Mouse (Mus musculus): ENCODE measurements at regions not wholly inside any gene's neighbourhood (a gene's known extent, or its start where the extent isn't known, plus 50 kb on each side); places are given as distances from the start of the nearest gene placed in this dataset.
"Not testable (repeated sequence)": the region's sequence is repeated elsewhere in the genome, so short reads cannot be mapped to it uniquely, and the experiment has no call there.

DNA sequence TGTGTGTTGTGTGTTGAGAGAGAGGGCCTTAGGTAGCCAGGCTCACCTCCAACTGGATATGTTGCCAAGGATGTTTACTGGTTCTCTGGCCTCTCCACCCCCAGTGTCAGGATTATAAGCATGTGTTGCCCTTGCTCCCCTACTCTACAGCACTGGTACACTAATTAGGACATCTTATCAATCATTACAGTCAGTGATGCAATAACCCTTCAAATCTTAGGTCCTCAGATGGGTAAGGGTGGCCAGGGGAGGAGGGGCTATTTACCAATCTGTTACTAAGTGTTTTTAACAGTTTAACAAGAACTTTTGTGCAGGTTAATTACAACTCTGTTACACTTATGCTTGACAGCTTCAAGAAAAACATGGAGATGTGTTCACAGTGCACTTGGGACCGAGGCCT, 80.1 kb upstream of the Cyp2b13 start:
- DNase-seq (ENCODE audit: low spot score in 2 of 2), result no peak

GRCm38 (mm10) chr7:25986981-25987380, 74.3 kb upstream of the Cyp2b13 start:
- DNase-seq (ENCODE audit: low spot score in 2 of 2), result no peak

DNA sequence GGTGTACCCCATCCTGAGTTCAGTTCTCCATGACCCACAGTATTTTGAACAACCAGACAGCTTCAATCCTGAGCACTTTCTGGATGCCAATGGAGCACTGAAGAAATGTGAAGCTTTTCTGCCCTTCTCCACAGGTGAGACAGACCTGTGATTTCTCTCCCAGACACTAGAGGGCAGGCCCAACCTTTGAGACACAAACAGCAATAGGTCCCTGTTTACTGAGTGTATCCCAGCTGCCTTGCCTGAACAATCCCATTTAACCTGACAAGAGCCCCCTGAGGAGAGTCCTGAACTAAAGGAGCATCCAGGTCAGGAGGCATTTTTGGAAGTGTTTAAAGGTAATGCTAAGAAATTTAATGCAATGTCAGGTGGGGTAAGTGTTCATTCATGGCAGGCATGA, 73.0 kb upstream of the Cyp2b13 start:
- DNase-seq (ENCODE audit: low spot score in 2 of 2), result peak; percentile 13 to 29

DNA sequence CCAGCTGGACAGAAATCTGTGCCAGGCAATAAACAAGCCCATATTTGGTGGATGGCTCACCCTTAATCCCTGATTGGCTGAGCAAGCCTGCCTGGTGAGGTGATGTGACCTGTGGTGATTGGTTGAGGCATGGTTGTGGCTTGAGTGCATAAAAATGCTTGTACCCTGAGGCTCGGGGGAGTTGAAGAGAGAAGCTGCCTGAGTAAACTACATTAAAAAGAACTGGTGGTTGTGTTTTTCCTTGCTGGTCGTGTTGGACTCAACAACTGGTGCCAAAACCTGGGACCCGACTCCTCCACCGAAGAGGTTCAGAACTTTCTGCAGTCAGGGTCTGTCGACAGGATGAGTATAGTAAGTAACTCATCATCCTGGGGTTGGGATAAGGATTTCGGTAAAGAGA, 55.4 kb upstream of the Cyp2b13 start:
- not testable (repeated sequence) for DNase-seq (ENCODE audit: low spot score in 2 of 2)

GRCm38 (mm10) chr7:26008056-26008455, 53.2 kb upstream of the Cyp2b13 start:
- no peak for DNase-seq (ENCODE audit: low spot score in 2 of 2)
